Mouse (Mus musculus): ENCODE measurements around the gene Ube4b.

- TF ChIP-seq KAT2A (conservative IDR thresholded peaks at IDR 0.05; ENCODE audit: low read depth, low read length) (no peak), CTCF (IDR thresholded peaks at IDR 0.05 in 2 of 3, conservative IDR thresholded peaks at IDR 0.05 in 1 of 3; ENCODE audit: control insufficient read depth in 1 of 3, insufficient read depth in 1 of 3, low read depth in 2 of 3, low read length in 3 of 3, poor library complexity in 1 of 3, severe bottlenecking in 1 of 3) (no peak), GATA1 (IDR thresholded peaks at IDR 0.05; ENCODE audit: low read depth, low read length) (peak; percentile 92), POLR2A (IDR thresholded peaks at IDR 0.05; ENCODE audit: control insufficient read depth in 1 of 2, insufficient read depth in 1 of 2, low read depth in 1 of 2, low read length in 2 of 2, poor library complexity in 1 of 2) (no peak), MXI1 (IDR thresholded peaks at IDR 0.05; ENCODE audit: low read depth, low read length) (peak; percentile 67), USF1 (IDR thresholded peaks at IDR 0.05; ENCODE audit: low read depth, low read length) (peak; percentile 95), NRF1 (IDR thresholded peaks at IDR 0.05; ENCODE audit: insufficient read depth, low read depth, low read length, poor library complexity, severe bottlenecking) (no peak), EP300 (IDR thresholded peaks at IDR 0.05; ENCODE audit: low read depth in 1 of 2, low read length in 2 of 2) (peak in 1 of 2 experiments; percentile 48; a peak in 2 of 4 replicates), MAFK (IDR thresholded peaks at IDR 0.05; ENCODE audit: borderline replicate concordance, low read depth, low read length) (no peak), RAD21 (IDR thresholded peaks at IDR 0.05; ENCODE audit: low read depth, low read length) (no peak), NELFE (IDR thresholded peaks at IDR 0.05; ENCODE audit: low read depth, low read length) (no peak), MAX (IDR thresholded peaks at IDR 0.05; ENCODE audit: low read length) (peak; percentile 75; the same call in 1 of the 2 replicates)
Observed at GRCm38 (mm10) chr4:149399331-149399910, 27.1 kb downstream of the Ube4b start.

Measured in MEL (cell line).